Mouse (Mus musculus) megakaryocyte, adult 5-6 weeks (primary cell): ENCODE measurements around the gene Osbpl3. TPM values are rescaled to one million over a fixed set of nuclear protein-coding genes. Genes with fewer than 3 reads are reported as not detected.
"Not testable (repeated sequence)": the region's sequence is repeated elsewhere in the genome, so short reads cannot be mapped to it uniquely, and the experiment has no call there.

Experiments used
- ATAC-seq: 2 replicates; pipeline ENCODE4 v1.8.0; 2016; ENCODE audit warnings: mild to moderate bottlenecking, inconsistent platforms; ENCODE audit not compliant: poor library complexity, severe bottlenecking
- total RNA-seq, 2 experiments: library from RNA; stranded (forward) in 1 of 2; stranded (reverse) in 1 of 2; fragments of 153-499, 151-499 nt in 1 of 2; fragments of 221-1000, 200-1000 nt in 1 of 2; gene quantifications; 2 replicates each; pipeline versions ENCODE4 v1.2.3 to v1.2.4; 2015 to 2017

Gene Osbpl3
- total RNA-seq, 2 experiments from 2014 or later, result 10.7 to 15.5 TPM

GRCm38 (mm10) chr6:50455102-50455828 lies 736 bp downstream of the Osbpl3 start:
- peak; percentile 47 for ATAC-seq

GRCm38 (mm10) chr6:50453651-50454050 lies 2.4 kb downstream of the Osbpl3 start:
- ATAC-seq, result no peak

GRCm38 (mm10) chr6:50452220-50452619 lies 3.8 kb downstream of the Osbpl3 start:
- no peak for ATAC-seq

- ATAC-seq, result no peak
These were observed 10.4 kb downstream of the Osbpl3 start for GRCm38 (mm10) chr6:50445616-50446015.

- no peak for ATAC-seq
These were observed 14.8 kb downstream of the Osbpl3 start for GRCm38 (mm10) chr6:50440966-50441862.

- ATAC-seq, result no peak
These were observed 15.8 kb downstream of the Osbpl3 start for GRCm38 (mm10) chr6:50440197-50440596.

GRCm38 (mm10) chr6:50438900-50439299 lies 17.1 kb downstream of the Osbpl3 start:
- not testable (repeated sequence) for ATAC-seq

- ATAC-seq, result peak; percentile 92
These were observed 18.2 kb downstream of the Osbpl3 start for GRCm38 (mm10) chr6:50437815-50438214.

- no peak for ATAC-seq
These were observed 19.3 kb downstream of the Osbpl3 start for GRCm38 (mm10) chr6:50436661-50437060.

- ATAC-seq, result no peak
These were observed 23.5 kb downstream of the Osbpl3 start for GRCm38 (mm10) chr6:50432491-50432890.

GRCm38 (mm10) chr6:50429299-50429698 lies 26.7 kb downstream of the Osbpl3 start:
- no peak for ATAC-seq

- no peak for ATAC-seq
These were observed 28.8 kb downstream of the Osbpl3 start for GRCm38 (mm10) chr6:50427051-50427732.

- ATAC-seq, result no peak
These were observed 29.4 kb downstream of the Osbpl3 start for GRCm38 (mm10) chr6:50426571-50426970.

- ATAC-seq, result no peak
These were observed 31.7 kb downstream of the Osbpl3 start for GRCm38 (mm10) chr6:50424271-50424670.

GRCm38 (mm10) chr6:50420413-50420812 lies 35.6 kb downstream of the Osbpl3 start:
- no peak for ATAC-seq

GRCm38 (mm10) chr6:50419518-50420290 lies 36.3 kb downstream of the Osbpl3 start:
- no peak for ATAC-seq

GRCm38 (mm10) chr6:50418951-50419350 lies 37.0 kb downstream of the Osbpl3 start:
- ATAC-seq, result no peak

- peak; percentile 91 for ATAC-seq
These were observed 39.1 kb downstream of the Osbpl3 start for GRCm38 (mm10) chr6:50416854-50417253.

- ATAC-seq, result no peak
These were observed 40.6 kb downstream of the Osbpl3 start for GRCm38 (mm10) chr6:50415431-50415830.

- ATAC-seq, result no peak
These were observed 41.5 kb downstream of the Osbpl3 start for GRCm38 (mm10) chr6:50414547-50414946.

- ATAC-seq, result no peak
These were observed 42.6 kb downstream of the Osbpl3 start for GRCm38 (mm10) chr6:50413381-50413780.
